Mouse (Mus musculus): ENCODE results near the gene 3110082I17Rik. TPM values are rescaled to one million over a fixed set of nuclear protein-coding genes. Genes with fewer than 3 reads are reported as not detected.

3110082I17Rik gene
- polyA plus RNA-seq, 1 experiment from 2014 or later: 15.5 TPM

DNA sequence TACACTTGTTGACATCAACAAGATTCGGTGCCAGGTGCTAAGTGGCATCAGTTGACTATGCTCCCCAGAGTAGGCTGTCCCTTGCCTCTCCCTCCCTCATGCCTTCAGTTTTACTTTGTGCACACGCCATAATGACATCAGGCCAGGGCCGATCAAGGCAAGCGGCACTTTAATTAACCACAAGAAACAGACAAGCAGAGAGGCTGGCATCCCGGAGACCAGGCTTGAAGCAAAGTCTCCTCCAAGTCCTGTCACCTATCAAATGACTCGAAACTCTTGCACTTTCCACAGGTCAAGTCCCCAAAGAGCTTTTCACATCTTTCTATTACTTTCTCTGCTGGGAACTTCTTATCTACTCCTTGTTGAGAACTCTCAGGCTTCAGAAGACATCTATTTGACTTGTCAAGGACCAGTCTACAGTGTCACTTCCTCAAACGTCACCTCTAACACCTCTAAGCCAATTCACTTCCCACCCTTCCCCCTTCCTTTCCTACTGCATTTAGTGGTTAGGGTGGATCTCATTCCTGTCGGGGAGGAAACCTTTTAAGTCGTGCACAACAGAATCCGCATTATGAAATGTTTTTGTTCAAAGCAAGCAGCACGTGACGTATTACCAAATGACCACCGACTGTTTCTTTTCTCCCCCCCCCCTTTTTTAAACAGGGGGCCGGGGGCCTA is 23.0 kb upstream of the 3110082I17Rik start:
- no peaks in the 10 kb centered on the region for H3K9me3 ChIP-seq (replicated peaks)
- H3K4me3 ChIP-seq: peak overlapping the region; percentile 89
- H3K4me1 ChIP-seq (replicated peaks): peaks cover 14% of the 10 kb centered on the region
- peaks cover 38% of the 10 kb centered on the region for H3K36me3 ChIP-seq
- ATAC-seq (replicated peaks; ENCODE audit: insufficient number of reproducible peaks, insufficient read depth, low FRiP score, low read depth): no peak
- peak overlapping the region; percentile 79 for H3K4me2 ChIP-seq
- no peaks in the 10 kb centered on the region for H3K27me3 ChIP-seq
- peak overlapping the region; percentile 87 for H3K9ac ChIP-seq
- WGBS: 50% methylated on average over 14 of the region's 14 CpGs
- no peak overlapping the region for H3K27ac ChIP-seq

- ATAC-seq (replicated peaks; ENCODE audit: insufficient number of reproducible peaks, insufficient read depth, low FRiP score, low read depth): no peak
- Histone ChIP-seq H3K4me1 (replicated peaks) (peaks cover 14% of the 10 kb centered on the region), H3K9ac (no peak overlapping the region), H3K36me3 (peaks cover 64% of the 10 kb centered on the region), H3K9me3 (replicated peaks) (no peaks in the 10 kb centered on the region), H3K4me3 (no peak overlapping the region), H3K4me2 (no peak overlapping the region), H3K27me3 (no peaks in the 10 kb centered on the region), H3K27ac (no peak overlapping the region)
- 86% methylated on average over 10 of the region's 10 CpGs for WGBS
These were observed 20.1 kb upstream of the 3110082I17Rik start for GRCm38 (mm10) chr5:139480406-139480805.

DNA sequence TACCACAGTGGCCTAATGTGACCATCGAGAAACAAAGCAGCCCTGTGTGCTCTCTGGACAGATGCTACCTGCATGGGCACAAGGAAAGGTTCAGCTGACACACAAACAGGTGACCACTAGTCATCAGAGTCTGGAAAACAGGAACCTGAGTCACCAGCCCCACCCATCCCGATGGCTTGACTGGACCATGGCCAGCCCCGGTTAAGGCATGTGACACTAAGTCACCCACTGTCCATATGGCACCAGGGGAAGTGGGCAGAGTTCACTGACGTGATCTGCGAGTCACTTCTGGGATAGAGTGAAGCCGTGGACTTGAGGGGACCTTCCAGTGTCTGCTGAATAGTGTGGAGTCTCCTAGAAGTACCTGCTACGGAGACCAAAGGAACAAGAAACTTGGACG is 18.8 kb upstream of the 3110082I17Rik start:
- Histone ChIP-seq H3K4me2 (no peak overlapping the region), H3K4me1 (replicated peaks) (peaks cover 12% of the 10 kb centered on the region), H3K27ac (no peak overlapping the region), H3K9me3 (replicated peaks) (no peaks in the 10 kb centered on the region), H3K9ac (no peak overlapping the region), H3K36me3 (peaks cover 75% of the 10 kb centered on the region), H3K4me3 (no peak overlapping the region), H3K27me3 (no peaks in the 10 kb centered on the region)
- ATAC-seq (replicated peaks; ENCODE audit: insufficient number of reproducible peaks, insufficient read depth, low FRiP score, low read depth): no peak
- WGBS: 90% methylated on average over 8 of the region's 8 CpGs

- H3K4me3 ChIP-seq: no peak overlapping the region
- WGBS: 84% methylated on average over 9 of the region's 9 CpGs
- H3K27me3 ChIP-seq: no peaks in the 10 kb centered on the region
- no peak overlapping the region for H3K9ac ChIP-seq
- no peak for ATAC-seq (replicated peaks; ENCODE audit: insufficient number of reproducible peaks, insufficient read depth, low FRiP score, low read depth)
- no peak overlapping the region for H3K27ac ChIP-seq
- peaks cover 81% of the 10 kb centered on the region for H3K36me3 ChIP-seq
- no peaks in the 10 kb centered on the region for H3K4me1 ChIP-seq (replicated peaks)
- no peaks in the 10 kb centered on the region for H3K9me3 ChIP-seq (replicated peaks)
- H3K4me2 ChIP-seq: no peak overlapping the region
These were observed 14.4 kb upstream of the 3110082I17Rik start for GRCm38 (mm10) chr5:139474741-139475140.

DNA sequence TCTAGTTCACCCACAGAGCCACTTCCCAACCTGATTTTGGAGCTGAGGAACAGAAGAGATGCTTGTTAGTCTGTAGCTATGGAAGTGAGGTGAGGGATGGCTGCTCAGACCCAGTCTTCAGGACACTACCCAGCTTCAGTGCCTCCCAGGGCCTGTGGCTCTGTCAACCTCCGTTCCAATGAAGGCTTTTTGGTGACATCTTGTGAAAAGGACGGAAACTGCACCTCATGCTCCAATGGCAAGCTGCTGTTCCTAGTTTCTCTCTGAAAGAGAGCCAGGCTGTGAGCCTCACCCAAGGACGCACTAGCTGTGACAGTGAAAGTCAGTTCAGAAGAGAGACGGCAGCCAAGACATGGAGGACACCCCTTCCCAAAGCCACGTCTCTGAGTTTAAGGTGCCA is 7.7 kb upstream of the 3110082I17Rik start:
- no peak overlapping the region for H3K27ac ChIP-seq
- WGBS: 45% methylated on average over 5 of the region's 5 CpGs

DNA sequence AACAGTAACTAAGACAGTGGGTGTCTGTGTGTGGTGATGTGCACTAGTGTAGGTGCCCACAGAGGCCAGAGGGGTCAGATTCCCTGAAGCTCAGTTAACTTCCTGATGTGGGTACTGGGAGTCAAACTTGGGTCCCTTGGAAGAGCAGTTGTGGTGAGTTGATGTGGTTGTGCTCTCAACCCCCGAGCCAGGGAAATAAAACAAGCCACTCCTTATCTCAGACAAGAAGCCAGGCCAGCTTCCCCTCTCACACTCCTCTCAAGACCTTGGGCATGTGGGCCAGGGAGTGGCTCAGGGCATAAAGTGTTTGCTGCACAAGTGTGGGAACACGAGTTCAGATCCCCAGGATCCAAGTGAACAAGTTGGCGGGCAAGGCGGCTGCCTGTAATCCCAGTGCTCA is 6.5 kb upstream of the 3110082I17Rik start:
- no peaks in the 10 kb centered on the region for H3K9me3 ChIP-seq (replicated peaks)

More for the DNA sequence above, 7.7 kb upstream of the 3110082I17Rik start:
- no peak overlapping the region for H3K9ac ChIP-seq
- no peaks in the 10 kb centered on the region for H3K27me3 ChIP-seq
- ATAC-seq (replicated peaks; ENCODE audit: insufficient number of reproducible peaks, insufficient read depth, low FRiP score, low read depth): no peak
- H3K4me3 ChIP-seq: no peak overlapping the region
- no peaks in the 10 kb centered on the region for H3K9me3 ChIP-seq (replicated peaks)
- H3K4me2 ChIP-seq: no peak overlapping the region
- H3K4me1 ChIP-seq (replicated peaks): no peaks in the 10 kb centered on the region
- peaks cover 20% of the 10 kb centered on the region for H3K36me3 ChIP-seq

DNA sequence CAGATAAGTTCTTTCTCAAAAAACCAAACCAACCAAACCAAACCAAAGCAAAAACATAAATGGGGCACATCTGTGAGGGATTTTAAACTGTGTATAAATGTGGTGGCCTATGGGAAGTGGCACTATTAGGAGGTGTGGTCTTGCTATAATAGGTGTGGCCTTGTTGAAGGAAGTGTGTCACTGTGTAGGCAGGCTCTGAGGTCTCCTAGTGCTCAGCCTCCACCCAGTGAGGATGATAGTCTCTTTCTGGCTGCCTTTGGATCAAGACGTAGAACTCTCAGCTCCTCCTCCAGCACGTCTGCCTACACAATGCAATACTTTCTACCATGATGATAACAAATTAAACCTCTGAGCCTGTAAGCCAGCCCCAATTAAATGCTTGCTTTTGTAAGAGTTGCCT is 6.0 kb upstream of the 3110082I17Rik start:
- H3K9me3 ChIP-seq (replicated peaks): no peaks in the 10 kb centered on the region
- H3K4me2 ChIP-seq: no peak overlapping the region
- H3K9ac ChIP-seq: no peak overlapping the region
- H3K27ac ChIP-seq: no peak overlapping the region
- ATAC-seq (replicated peaks; ENCODE audit: insufficient number of reproducible peaks, insufficient read depth, low FRiP score, low read depth): no peak
- no peaks in the 10 kb centered on the region for H3K4me1 ChIP-seq (replicated peaks)
- no peak overlapping the region for H3K4me3 ChIP-seq
- H3K27me3 ChIP-seq: no peaks in the 10 kb centered on the region
- 59% methylated on average over 2 of the region's 2 CpGs for WGBS
- peaks cover 6% of the 10 kb centered on the region for H3K36me3 ChIP-seq

More for the DNA sequence above, 6.5 kb upstream of the 3110082I17Rik start:
- no peak for ATAC-seq (replicated peaks; ENCODE audit: insufficient number of reproducible peaks, insufficient read depth, low FRiP score, low read depth)
- H3K27ac ChIP-seq: no peak overlapping the region
- WGBS: 53% methylated on average over 4 of the region's 4 CpGs
- H3K36me3 ChIP-seq: peaks cover 10% of the 10 kb centered on the region
- H3K27me3 ChIP-seq: no peaks in the 10 kb centered on the region
- H3K4me1 ChIP-seq (replicated peaks): no peaks in the 10 kb centered on the region
- H3K4me3 ChIP-seq: no peak overlapping the region
- H3K4me2 ChIP-seq: no peak overlapping the region
- no peak overlapping the region for H3K9ac ChIP-seq

DNA sequence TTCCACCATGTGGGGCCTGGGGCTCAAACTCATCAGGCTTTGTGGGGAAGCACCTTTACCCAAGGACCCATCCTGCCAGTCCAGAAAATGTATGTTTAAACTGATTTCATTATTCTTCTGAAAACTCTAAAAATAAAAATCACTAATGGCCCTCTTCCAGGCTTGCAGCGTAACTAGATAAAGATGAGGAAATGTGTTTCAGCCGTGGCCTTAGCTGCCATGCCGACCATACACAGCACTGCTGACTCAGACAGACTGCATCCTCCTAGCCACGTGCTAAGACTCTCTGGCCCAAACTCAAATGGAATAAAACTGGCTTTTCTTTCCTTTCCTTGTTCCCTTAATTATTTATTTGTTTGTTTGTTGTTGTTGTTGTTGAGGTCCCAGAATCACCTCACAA is 4.5 kb upstream of the 3110082I17Rik start:
- H3K27me3 ChIP-seq: no peaks in the 10 kb centered on the region
- WGBS: 42% methylated on average over 4 of the region's 4 CpGs
- H3K4me2 ChIP-seq: no peak overlapping the region
- no peak overlapping the region for H3K27ac ChIP-seq
- no peak overlapping the region for H3K9ac ChIP-seq
- ATAC-seq (replicated peaks; ENCODE audit: insufficient number of reproducible peaks, insufficient read depth, low FRiP score, low read depth): no peak
- H3K36me3 ChIP-seq: no peaks in the 10 kb centered on the region
- peaks cover 2% of the 10 kb centered on the region for H3K4me1 ChIP-seq (replicated peaks)
- no peak overlapping the region for H3K4me3 ChIP-seq
- H3K9me3 ChIP-seq (replicated peaks): no peaks in the 10 kb centered on the region

GRCm38 (mm10) chr5:139459938-139460337 is 389 bp downstream of the 3110082I17Rik start:
- no peaks in the 10 kb centered on the region for H3K36me3 ChIP-seq
- H3K4me3 ChIP-seq: peak overlapping the region; percentile 68
- peaks cover 8% of the 10 kb centered on the region for H3K4me1 ChIP-seq (replicated peaks)
- peak overlapping the region; percentile 64 for H3K9ac ChIP-seq
- no peak for ATAC-seq (replicated peaks; ENCODE audit: insufficient number of reproducible peaks, insufficient read depth, low FRiP score, low read depth)
- no peak overlapping the region for H3K27ac ChIP-seq
- 9% methylated on average over 10 of the region's 10 CpGs for WGBS
- H3K4me2 ChIP-seq: peak overlapping the region; percentile 90
- H3K27me3 ChIP-seq: no peaks in the 10 kb centered on the region
- H3K9me3 ChIP-seq (replicated peaks): no peaks in the 10 kb centered on the region

DNA sequence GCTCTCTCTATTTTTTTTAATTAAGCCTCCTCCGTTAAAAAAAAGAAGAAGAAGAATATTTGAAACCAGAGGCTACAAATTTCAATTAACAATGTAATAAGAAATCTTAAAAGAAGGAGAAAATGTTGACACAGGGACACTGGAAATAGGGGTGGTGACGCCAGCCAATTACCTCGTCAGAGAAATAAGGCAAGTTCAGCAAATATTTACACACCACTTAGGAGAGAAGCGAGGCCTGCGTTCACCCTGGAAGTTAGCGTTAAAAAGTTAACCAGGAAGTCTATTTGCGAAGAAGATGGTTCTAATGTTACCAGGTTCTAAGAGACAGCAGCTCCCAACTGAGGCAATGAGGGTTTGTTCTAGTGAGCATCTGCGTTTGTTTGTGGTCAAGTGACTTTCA is 3.1 kb downstream of the 3110082I17Rik start:
- 84% methylated on average over 8 of the region's 8 CpGs for WGBS
- H3K9me3 ChIP-seq (replicated peaks): no peaks in the 10 kb centered on the region
- H3K27ac ChIP-seq: no peak overlapping the region
- H3K4me2 ChIP-seq: no peak overlapping the region
- H3K36me3 ChIP-seq: no peaks in the 10 kb centered on the region
- H3K27me3 ChIP-seq: no peaks in the 10 kb centered on the region
- H3K4me3 ChIP-seq: no peak overlapping the region
- H3K4me1 ChIP-seq (replicated peaks): peaks cover 8% of the 10 kb centered on the region
- H3K9ac ChIP-seq: no peak overlapping the region
- no peak for ATAC-seq (replicated peaks; ENCODE audit: insufficient number of reproducible peaks, insufficient read depth, low FRiP score, low read depth)

- no peak for ATAC-seq (replicated peaks; ENCODE audit: insufficient number of reproducible peaks, insufficient read depth, low FRiP score, low read depth)
- H3K9ac ChIP-seq: no peak overlapping the region
- H3K9me3 ChIP-seq (replicated peaks): no peaks in the 10 kb centered on the region
- no peak overlapping the region for H3K4me3 ChIP-seq
- WGBS: 89% methylated on average over 12 of the region's 12 CpGs
- H3K4me2 ChIP-seq: no peak overlapping the region
- H3K36me3 ChIP-seq: no peaks in the 10 kb centered on the region
- H3K27ac ChIP-seq: no peak overlapping the region
- no peaks in the 10 kb centered on the region for H3K27me3 ChIP-seq
- peaks cover 8% of the 10 kb centered on the region for H3K4me1 ChIP-seq (replicated peaks)
These were observed 5.2 kb downstream of the 3110082I17Rik start for GRCm38 (mm10) chr5:139455166-139455565.

- Histone ChIP-seq H3K36me3 (no peaks in the 10 kb centered on the region), H3K9ac (no peak overlapping the region), H3K9me3 (replicated peaks) (no peaks in the 10 kb centered on the region), H3K4me3 (no peak overlapping the region), H3K27me3 (no peaks in the 10 kb centered on the region), H3K4me1 (replicated peaks) (peaks cover 12% of the 10 kb centered on the region), H3K27ac (no peak overlapping the region), H3K4me2 (no peak overlapping the region)
- no peak for ATAC-seq (replicated peaks; ENCODE audit: insufficient number of reproducible peaks, insufficient read depth, low FRiP score, low read depth)
- WGBS: 93% methylated on average over 10 of the region's 10 CpGs
These were observed 7.3 kb downstream of the 3110082I17Rik start for GRCm38 (mm10) chr5:139453031-139453430.

Data from heart, embryonic 15.5 days (tissue).